Mouse (Mus musculus) forebrain, embryonic 12.5 days (tissue): ENCODE data around the gene Rapgef6. TPM values are rescaled to one million over a fixed set of nuclear protein-coding genes. Genes with fewer than 3 reads are reported as not detected.

Experiments
- microRNA-seq: library from miRNA; unstranded; fragments of <30 nt; microRNA quantifications from one replicate; pipeline ENCODE4, GENCODE M21; 2017
- polyA plus RNA-seq: library from polyadenylated mRNA; unstranded; fragments of >200 nt; fragmentation: Nextera tagmentation; extraction: Ambion mirVana; gene quantifications from 2 replicates; pipeline ENCODE4 v1.2.1, GENCODE M21; 2016

Gene Rapgef6
- polyA plus RNA-seq, 1 experiment from 2014 or later = 35.4 TPM

Small RNA genes within 50 kb of the gene (microRNA-seq; reads per million reads assigned to microRNA genes)
- gene Gm26116 = not detected

Other genes starting within 250 kb of the Rapgef6 start
- gene Acsl6, start 219.0 kb upstream of the Rapgef6 start, polyA plus RNA-seq = 24.6 and 26.4 TPM in 2 replicates
- gene Meikin, start 152.2 kb upstream of the Rapgef6 start, polyA plus RNA-seq = not detected in 2 replicates
- gene Fnip1, start 84.6 kb upstream of the Rapgef6 start, polyA plus RNA-seq = 12.4 and 13.8 TPM in 2 replicates